Mouse (Mus musculus): ENCODE measurements around the gene Mrps11. TPM values are rescaled to one million over a fixed set of nuclear protein-coding genes. Genes with fewer than 3 reads are reported as not detected.

The Mrps11 gene
- polyA plus RNA-seq, 1 experiment from 2014 or later: 68.3 TPM

GRCm38 (mm10) chr7:78797843-78798455 lies 15.0 kb downstream of the Mrps11 start:
- Histone ChIP-seq H3K4me3 (no peak overlapping the region), H3K27me3 (peaks cover 40% of the 10 kb centered on the region), H3K36me3 (peaks cover 2% of the 10 kb centered on the region), H3K9ac (replicated peaks) (no peak overlapping the region), H3K4me1 (peaks cover 15% of the 10 kb centered on the region), H3K4me2 (replicated peaks) (no peak overlapping the region), H3K9me3 (no peaks in the 10 kb centered on the region), H3K27ac (replicated peaks) (0 out of 2 replicates have a peak overlapping the region, but pooled peaks have one; percentile 10)
- WGBS: 50% methylated on average over 7 of the region's 9 CpGs
- peak; percentile 68 for ATAC-seq (ENCODE audit: low FRiP score, low read depth)

DNA sequence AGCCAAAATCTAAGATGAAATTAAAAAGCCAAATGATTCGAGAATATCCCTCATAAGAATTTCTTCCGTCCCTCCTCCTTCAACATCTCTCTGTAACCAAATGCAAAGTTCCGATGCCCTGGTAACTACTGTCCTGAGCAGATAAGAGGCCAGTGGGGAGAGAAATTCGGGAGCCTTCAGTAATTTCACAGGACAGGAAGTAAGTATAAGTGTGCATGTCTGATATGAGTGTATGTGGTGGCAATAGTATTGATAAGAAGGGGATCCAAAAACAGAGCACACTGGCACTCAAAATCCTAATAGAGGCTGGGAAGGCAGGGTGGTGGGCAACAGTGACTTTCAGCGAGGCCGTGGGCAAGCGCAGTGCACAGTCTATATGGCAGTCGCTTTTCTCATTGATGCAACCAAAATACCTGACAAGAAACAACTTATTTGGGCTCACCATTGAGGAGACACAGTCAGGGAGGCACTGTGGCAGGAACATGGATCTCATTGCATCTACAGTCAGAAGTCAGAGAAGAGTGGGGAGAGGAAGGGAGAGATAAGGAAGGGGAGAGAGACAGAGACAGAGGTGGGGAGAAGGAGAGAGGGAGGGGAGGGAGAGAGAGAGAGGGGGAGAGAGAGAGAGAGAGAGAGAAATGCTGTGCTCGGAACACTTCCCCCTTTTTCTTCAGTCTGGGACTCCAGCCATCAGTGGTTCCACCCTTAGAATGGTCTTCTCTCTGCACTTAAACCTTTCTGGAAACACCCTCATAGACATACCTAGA lies 17.0 kb downstream of the Mrps11 start:
- Histone ChIP-seq H3K9ac (replicated peaks) (no peak overlapping the region), H3K4me2 (replicated peaks) (no peak overlapping the region), H3K9me3 (no peaks in the 10 kb centered on the region), H3K4me1 (peaks cover 15% of the 10 kb centered on the region), H3K4me3 (no peak overlapping the region), H3K27me3 (peaks cover 40% of the 10 kb centered on the region), H3K27ac (replicated peaks) (no peak overlapping the region), H3K36me3 (no peaks in the 10 kb centered on the region)
- ATAC-seq (ENCODE audit: low FRiP score, low read depth): no peak
- WGBS: 80% methylated on average over 9 of the region's 9 CpGs

DNA sequence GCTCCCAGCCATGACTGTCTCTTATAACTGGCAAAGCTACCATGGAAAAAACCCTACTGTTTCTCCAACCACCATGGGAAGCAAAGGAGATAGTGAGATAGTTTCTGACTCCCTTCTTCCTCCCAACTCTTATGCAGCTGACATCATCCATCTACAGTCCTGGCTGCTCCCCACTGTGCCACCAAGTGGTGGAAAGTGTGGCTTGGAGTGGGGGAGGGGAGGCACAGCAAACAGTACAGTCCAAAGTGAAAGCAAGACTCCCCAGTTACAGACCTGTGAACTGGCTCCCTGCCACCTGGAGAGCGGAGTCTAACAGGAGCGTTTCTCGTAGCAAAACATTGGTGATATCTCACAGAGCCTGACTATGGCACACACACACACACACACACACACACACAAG lies 20.9 kb downstream of the Mrps11 start:
- Histone ChIP-seq H3K36me3 (no peaks in the 10 kb centered on the region), H3K27me3 (peaks cover 29% of the 10 kb centered on the region), H3K4me2 (replicated peaks) (no peak overlapping the region), H3K4me1 (peaks cover 1% of the 10 kb centered on the region), H3K9ac (replicated peaks) (no peak overlapping the region), H3K4me3 (no peak overlapping the region), H3K9me3 (no peaks in the 10 kb centered on the region), H3K27ac (replicated peaks) (no peak overlapping the region)
- no peak for ATAC-seq (ENCODE audit: low FRiP score, low read depth)
- 90% methylated on average over 3 of the region's 3 CpGs for WGBS

DNA sequence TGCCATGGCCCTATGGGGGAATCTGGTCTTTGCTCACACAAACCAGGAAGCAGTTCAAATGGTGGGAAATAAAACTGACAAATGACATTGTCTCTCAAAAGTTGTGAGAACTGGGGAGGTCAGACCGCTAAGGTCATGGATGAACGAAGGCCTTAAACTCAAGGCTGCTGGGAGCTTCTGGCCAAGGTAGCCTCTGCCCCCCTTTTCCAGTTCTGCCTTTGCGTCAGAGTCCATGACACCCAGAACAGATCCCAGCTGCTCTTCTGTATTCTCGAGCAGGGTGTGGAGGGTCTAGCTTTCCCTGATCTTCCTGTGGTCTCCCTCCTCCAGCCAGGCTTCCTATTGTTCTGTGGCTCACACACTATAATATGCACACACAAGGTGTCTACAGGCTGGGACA lies 24.3 kb downstream of the Mrps11 start:
- Histone ChIP-seq H3K4me3 (no peak overlapping the region), H3K4me2 (replicated peaks) (no peak overlapping the region), H3K9me3 (no peaks in the 10 kb centered on the region), H3K27ac (replicated peaks) (no peak overlapping the region), H3K4me1 (no peaks in the 10 kb centered on the region), H3K27me3 (no peaks in the 10 kb centered on the region), H3K36me3 (no peaks in the 10 kb centered on the region), H3K9ac (replicated peaks) (no peak overlapping the region)
- WGBS: 85% methylated on average over 4 of the region's 4 CpGs
- ATAC-seq (ENCODE audit: low FRiP score, low read depth): no peak

DNA sequence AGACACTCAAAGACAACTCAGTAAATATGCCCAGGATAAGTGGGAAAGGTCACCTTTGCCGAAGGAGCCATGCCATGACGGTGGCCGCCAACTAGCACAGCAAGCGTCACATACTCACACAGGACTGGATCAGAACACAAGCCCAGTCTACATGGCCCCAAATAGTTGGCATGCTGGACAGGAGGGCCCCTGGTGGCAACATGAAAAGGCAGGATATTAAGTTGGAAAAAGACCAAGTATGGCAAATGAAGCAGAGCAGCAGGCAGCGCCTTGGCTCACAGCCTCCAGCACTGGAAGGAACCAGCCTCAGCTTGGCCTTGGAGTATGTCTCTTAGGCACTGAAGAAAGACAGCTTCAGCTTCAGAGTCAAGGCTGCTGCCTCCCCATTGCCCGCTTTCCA lies 30.9 kb downstream of the Mrps11 start:
- Histone ChIP-seq H3K9me3 (no peaks in the 10 kb centered on the region), H3K4me2 (replicated peaks) (no peak overlapping the region), H3K27me3 (no peaks in the 10 kb centered on the region), H3K4me3 (no peak overlapping the region), H3K36me3 (no peaks in the 10 kb centered on the region), H3K4me1 (peaks cover 5% of the 10 kb centered on the region; the same call in 1 of the 2 replicates), H3K9ac (replicated peaks) (no peak overlapping the region), H3K27ac (replicated peaks) (no peak overlapping the region)
- 90% methylated on average over 6 of the region's 6 CpGs for WGBS
- ATAC-seq (ENCODE audit: low FRiP score, low read depth): no peak

DNA sequence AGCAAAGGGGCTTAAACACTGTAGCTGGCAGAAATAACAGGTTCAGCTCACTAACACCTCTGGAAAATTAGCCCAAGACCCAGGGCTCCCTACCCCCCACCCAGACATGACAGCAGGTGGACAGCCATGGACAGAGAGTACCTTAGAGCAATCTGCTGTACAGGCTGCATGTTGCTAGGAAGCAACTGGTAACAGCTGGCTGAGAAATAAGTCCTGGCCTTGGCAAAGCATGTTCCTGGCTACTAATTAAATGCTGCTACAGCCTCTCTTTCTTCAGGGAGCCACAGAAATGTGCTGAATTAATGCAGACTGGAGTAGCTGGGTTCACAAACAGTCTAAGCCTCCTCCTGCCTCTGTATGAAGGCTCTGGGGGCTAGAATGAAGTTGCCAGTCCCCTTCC lies 31.8 kb downstream of the Mrps11 start:
- H3K4me2 ChIP-seq (replicated peaks): no peak overlapping the region
- H3K4me3 ChIP-seq: no peak overlapping the region
- ATAC-seq (ENCODE audit: low FRiP score, low read depth): no peak
- H3K9me3 ChIP-seq: no peaks in the 10 kb centered on the region
- 0 out of 2 replicates have a peak overlapping the region, but pooled peaks have one; percentile 10 for H3K27ac ChIP-seq (replicated peaks)
- H3K36me3 ChIP-seq: no peaks in the 10 kb centered on the region
- H3K9ac ChIP-seq (replicated peaks): no peak overlapping the region
- no peaks in the 10 kb centered on the region for H3K27me3 ChIP-seq
- H3K4me1 ChIP-seq: peaks cover 5% of the 10 kb centered on the region; the same call in 1 of the 2 replicates

DNA sequence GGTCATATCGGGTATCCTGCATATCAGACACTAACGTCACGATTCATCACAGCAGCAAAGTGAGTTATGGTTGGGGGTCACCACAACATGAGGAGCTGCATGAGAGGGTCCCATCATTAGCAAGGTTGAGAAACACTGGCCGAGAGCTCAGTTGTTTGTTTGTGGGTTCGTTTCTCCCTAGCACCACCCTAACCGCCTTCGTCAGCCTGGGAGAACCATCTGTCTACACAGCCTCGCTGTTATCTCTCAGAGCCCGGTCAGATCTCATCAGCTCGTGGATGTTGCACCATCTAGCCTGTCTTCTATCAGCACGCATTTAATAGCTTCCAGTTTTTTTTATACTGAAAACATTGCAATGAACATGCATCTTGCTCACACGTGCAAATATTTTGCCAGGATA lies 35.4 kb downstream of the Mrps11 start:
- Histone ChIP-seq H3K27ac (replicated peaks) (no peak overlapping the region), H3K27me3 (no peaks in the 10 kb centered on the region), H3K9ac (replicated peaks) (no peak overlapping the region), H3K4me3 (no peak overlapping the region), H3K9me3 (no peaks in the 10 kb centered on the region), H3K4me1 (peaks cover 5% of the 10 kb centered on the region; the same call in 1 of the 2 replicates), H3K4me2 (replicated peaks) (no peak overlapping the region), H3K36me3 (peaks cover 11% of the 10 kb centered on the region)
- 91% methylated on average over 12 of the region's 12 CpGs for WGBS
- no peak for ATAC-seq (ENCODE audit: low FRiP score, low read depth)

- Histone ChIP-seq H3K36me3 (peaks cover 45% of the 10 kb centered on the region), H3K4me1 (peaks cover 10% of the 10 kb centered on the region; the same call in 1 of the 2 replicates), H3K27ac (replicated peaks) (peak overlapping the region; percentile 60), H3K9me3 (no peaks in the 10 kb centered on the region), H3K9ac (replicated peaks) (no peak overlapping the region), H3K27me3 (no peaks in the 10 kb centered on the region), H3K4me2 (replicated peaks) (no peak overlapping the region), H3K4me3 (no peak overlapping the region)
- WGBS: 63% methylated on average over 9 of the region's 9 CpGs
- peak; percentile 89 for ATAC-seq (ENCODE audit: low FRiP score, low read depth)
Observed at GRCm38 (mm10) chr7:78826682-78827385, 43.9 kb downstream of the Mrps11 start.

DNA sequence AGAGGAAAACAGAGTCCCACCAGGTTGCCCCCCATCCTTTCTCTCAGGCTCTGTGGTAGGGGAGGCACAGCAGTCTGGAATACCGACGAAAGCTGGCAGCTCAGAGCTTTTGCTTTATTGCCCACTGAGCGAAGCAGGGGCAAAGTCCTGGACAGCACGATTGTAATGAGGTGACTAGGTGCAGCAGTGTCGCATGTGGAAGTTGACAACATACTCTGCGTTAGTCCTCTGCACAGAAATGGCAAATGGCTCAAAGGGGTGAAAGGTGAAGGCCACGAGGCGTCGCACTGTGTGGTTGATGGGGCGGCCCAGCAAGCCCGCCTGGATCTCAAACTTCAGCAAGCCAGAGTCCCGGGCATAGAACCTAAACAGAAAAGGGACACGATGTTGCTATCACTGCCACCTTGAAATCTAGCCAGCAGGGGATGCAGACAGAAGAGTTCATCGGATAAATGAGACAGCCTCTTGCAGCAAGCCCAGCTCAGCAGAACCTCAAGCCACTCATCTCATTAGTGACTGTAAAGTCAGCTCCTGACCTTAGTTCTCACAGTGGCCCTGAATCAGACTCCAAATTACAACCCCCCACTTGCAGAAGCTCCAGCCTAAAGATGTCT lies 44.9 kb downstream of the Mrps11 start:
- ATAC-seq (ENCODE audit: low FRiP score, low read depth): no peak
- peak overlapping the region; percentile 60 for H3K27ac ChIP-seq (replicated peaks)
- H3K4me2 ChIP-seq (replicated peaks): no peak overlapping the region
- H3K9me3 ChIP-seq: no peaks in the 10 kb centered on the region
- H3K36me3 ChIP-seq: peaks cover 44% of the 10 kb centered on the region
- peaks cover 10% of the 10 kb centered on the region; the same call in 1 of the 2 replicates for H3K4me1 ChIP-seq
- H3K4me3 ChIP-seq: no peak overlapping the region
- no peaks in the 10 kb centered on the region for H3K27me3 ChIP-seq
- H3K9ac ChIP-seq (replicated peaks): no peak overlapping the region
- WGBS: 88% methylated on average over 14 of the region's 14 CpGs

- ATAC-seq (ENCODE audit: low FRiP score, low read depth): no peak
- WGBS: 87% methylated on average over 4 of the region's 4 CpGs
- H3K9me3 ChIP-seq: no peaks in the 10 kb centered on the region
- H3K4me2 ChIP-seq (replicated peaks): no peak overlapping the region
- no peak overlapping the region for H3K9ac ChIP-seq (replicated peaks)
- H3K4me1 ChIP-seq: no peaks in the 10 kb centered on the region
- no peaks in the 10 kb centered on the region for H3K27me3 ChIP-seq
- no peak overlapping the region for H3K4me3 ChIP-seq
- H3K27ac ChIP-seq (replicated peaks): no peak overlapping the region
- peaks cover 47% of the 10 kb centered on the region for H3K36me3 ChIP-seq
Observed at GRCm38 (mm10) chr7:78835656-78836055, 52.7 kb downstream of the Mrps11 start.

GRCm38 (mm10) chr7:78837250-78837649 lies 54.3 kb downstream of the Mrps11 start:
- H3K36me3 ChIP-seq: peaks cover 56% of the 10 kb centered on the region
- no peaks in the 10 kb centered on the region for H3K27me3 ChIP-seq
- no peaks in the 10 kb centered on the region for H3K9me3 ChIP-seq
- H3K27ac ChIP-seq (replicated peaks): no peak overlapping the region
- H3K9ac ChIP-seq (replicated peaks): no peak overlapping the region
- 79% methylated on average over 4 of the region's 4 CpGs for WGBS
- no peak overlapping the region for H3K4me2 ChIP-seq (replicated peaks)
- no peak for ATAC-seq (ENCODE audit: low FRiP score, low read depth)
- no peak overlapping the region for H3K4me3 ChIP-seq
- H3K4me1 ChIP-seq: no peaks in the 10 kb centered on the region

- H3K27me3 ChIP-seq: no peaks in the 10 kb centered on the region
- no peaks in the 10 kb centered on the region for H3K9me3 ChIP-seq
- no peak for ATAC-seq (ENCODE audit: low FRiP score, low read depth)
- 92% methylated on average over 5 of the region's 5 CpGs for WGBS
- H3K4me1 ChIP-seq: peaks cover 9% of the 10 kb centered on the region
- H3K9ac ChIP-seq (replicated peaks): no peak overlapping the region
- H3K4me3 ChIP-seq: no peak overlapping the region
- no peak overlapping the region for H3K27ac ChIP-seq (replicated peaks)
- peaks cover 53% of the 10 kb centered on the region for H3K36me3 ChIP-seq
- H3K4me2 ChIP-seq (replicated peaks): no peak overlapping the region
Observed at GRCm38 (mm10) chr7:78841601-78842000, 58.7 kb downstream of the Mrps11 start.
